Mouse (Mus musculus) gonadal fat pad, adult 2 months (tissue): ENCODE data around the gene Pnma1. TPM values are rescaled to one million over a fixed set of nuclear protein-coding genes. Genes with fewer than 3 reads are reported as not detected.

ENCODE experiments used
- DNase-seq: peaks from one replicate; pipeline ENCODE4 v3.0.0-alpha.2; 2012; ENCODE audit warnings: low read depth
- polyA plus RNA-seq: library from polyadenylated mRNA; depleted of rRNA; stranded (reverse); fragments of >200 nt; gene quantifications from 2 replicates; pipeline ENCODE4 v1.2.3, GENCODE M21; 2012; rRNA removed

Gene Pnma1
- polyA plus RNA-seq, result 0.15 and 0.16 TPM in 2 replicates

- no peak for DNase-seq
Measured at GRCm38 (mm10) chr12:84147954-84148621, at the start of gene Pnma1. Pnma1 (minus strand) TSS chr12:84148489.

DNA sequence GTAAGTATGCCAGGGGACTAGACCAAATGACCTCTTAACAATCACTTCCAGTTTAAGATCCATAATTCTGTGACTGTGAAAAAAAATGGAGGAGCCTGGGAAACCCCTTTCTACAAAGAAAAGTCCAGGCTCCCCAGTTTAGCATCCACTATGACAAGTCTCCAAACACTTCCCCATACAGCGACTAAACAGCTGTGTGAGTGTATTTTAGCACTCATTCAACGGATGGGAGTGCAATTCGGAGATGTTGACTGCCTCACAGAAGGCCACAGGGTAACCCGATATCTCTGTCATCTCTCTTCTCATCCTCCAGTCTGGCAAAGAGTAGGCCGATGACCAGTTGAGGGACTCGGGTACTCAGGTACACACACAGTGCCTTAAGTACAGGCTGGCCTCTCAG is 46.9 kb upstream of the Pnma1 start:
- DNase-seq, result no peak

DNA sequence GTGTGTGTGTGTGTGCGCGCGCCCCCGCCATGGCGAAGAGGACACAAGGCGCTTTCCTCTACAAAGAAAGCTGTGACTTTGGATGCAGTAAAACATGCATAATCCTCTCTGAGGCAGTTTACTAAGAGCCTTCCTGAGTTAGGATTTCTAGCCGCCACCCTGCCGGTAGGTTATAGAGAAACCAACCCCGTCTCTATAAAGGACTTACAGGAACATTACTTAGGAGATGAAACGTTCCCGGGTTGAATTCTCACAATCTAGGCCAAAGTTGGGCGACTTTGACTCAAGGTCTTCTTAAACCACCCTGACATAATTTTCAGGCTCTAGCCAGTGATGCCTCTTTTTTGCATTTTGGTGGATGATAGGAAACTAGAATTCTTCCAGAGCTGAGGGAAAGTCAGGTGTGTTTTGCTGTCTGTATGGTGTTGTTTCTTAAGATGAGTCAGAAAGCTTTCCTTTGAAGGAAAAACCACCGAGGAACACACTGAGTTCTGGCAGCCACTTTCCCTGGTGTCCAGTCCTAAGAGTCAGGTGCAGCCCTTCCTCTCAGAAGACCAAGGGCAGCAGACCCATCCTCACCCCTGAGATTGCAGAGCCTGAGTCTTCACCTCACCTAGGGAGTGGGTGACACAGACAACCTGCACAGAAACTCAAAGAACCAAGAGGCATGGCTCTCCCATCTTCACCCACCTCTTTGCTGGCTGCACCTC is 46.3 kb upstream of the Pnma1 start:
- DNase-seq, result no peak

DNA sequence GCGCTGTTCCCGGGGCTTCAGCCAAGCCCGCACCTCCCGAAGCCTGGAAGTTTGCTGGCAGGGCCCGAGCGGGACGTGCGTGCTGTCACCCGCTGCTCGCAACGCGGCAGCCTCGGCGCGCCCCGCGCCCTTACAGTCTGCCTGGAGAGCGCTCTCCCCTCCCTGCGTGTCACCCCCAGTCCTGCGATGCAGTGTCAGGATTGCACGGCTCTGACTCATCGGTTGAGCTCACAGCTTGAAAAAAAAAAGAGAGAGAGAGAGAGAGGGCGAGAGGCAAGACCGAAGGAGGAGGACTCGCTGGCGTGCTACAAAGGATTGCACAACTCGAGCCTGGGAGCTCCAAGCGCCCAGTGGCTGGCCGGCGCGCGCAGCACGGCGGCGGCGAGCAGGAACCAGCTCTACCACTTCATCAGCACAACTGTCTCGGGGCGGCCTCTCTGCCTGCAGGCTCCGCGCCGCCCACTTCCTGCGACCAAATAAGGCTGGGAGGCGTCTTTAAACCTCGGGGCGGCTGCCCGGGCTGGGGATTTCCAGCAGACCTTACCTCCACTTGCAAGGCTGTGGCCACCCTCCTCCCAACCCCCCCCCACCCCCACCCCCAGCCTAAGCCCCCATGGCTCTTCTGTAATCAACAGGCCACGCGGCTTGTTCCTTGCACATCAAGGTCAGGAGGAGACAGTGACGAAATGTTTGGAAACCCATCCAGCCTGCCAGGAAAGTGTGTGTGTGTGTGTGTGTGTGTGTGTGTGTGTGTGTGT is 45.5 kb upstream of the Pnma1 start:
- DNase-seq, result no peak

- no peak for DNase-seq
Measured at GRCm38 (mm10) chr12:84192741-84193641, 44.7 kb upstream of the Pnma1 start.

DNA sequence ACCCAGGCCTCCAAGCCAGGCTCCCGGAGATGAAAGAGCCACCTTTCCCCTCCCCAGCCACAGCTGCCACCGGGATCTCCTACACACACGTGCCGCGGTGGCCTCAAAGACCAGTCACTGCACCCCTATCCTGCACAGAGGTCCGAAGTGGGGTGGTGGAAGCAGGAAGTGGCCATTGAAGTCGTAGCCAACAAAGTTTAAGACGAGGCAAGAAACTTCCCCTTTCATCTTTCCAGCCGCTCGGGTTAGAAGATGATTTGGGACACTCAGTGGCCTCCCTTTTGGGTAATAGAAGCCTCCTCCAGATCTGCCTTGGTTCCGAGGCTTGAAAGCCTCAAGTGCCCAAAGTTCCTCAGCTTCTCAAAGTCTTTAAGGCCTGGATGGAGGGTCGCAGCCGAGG is 44.0 kb upstream of the Pnma1 start:
- DNase-seq, result no peak

GRCm38 (mm10) chr12:84191770-84192169 is 43.5 kb upstream of the Pnma1 start:
- no peak for DNase-seq

DNA sequence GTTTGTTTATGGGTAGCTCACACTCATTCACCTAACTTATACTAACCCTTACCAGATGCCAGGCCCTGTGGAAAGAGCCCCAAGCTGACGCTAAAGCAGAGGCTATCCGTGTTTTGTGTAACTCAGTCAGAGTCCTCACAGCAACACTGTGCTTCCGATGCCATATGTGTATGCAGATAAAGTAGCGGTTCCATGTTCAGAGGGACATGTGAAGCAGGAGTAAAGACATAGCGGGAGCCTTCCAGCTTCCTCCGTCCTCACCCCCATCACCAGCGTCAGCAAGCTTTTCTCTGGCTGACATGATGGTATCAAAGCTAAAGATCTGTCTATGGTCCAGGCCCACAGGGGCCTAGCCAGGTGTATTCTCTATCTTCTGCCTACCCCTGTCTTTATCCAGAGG is 42.9 kb upstream of the Pnma1 start:
- DNase-seq, result no peak

DNA sequence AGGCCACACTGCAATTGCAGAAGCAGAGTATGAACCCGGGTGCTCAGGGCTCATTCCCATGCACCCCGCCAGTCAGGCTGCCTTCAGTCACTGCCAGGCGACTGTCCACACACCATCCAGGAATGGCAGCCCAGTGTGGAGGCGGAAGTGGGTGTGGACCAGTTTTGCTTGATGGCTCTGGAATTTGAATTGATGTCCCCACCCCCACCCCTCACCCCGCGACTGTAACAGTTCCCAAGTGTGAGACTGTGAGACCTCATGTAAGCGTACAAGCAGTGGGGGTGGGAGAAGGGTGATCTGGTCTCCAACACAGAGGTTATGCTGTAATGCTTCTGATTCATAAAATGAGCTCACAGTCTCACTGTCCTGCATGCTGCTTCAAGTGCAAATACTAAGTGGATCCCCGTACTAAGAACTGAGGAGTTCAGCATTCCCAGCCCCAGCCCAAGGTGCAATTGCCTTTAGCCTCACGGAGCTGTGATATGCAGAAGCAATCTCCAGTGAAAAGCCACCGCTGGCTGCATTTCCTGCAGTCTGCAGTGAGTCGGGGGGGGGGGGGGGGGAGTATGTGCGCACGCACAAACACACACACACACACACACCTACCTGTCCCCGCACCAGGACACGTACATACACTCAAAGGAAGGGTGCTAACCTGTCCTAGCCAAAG is 42.0 kb upstream of the Pnma1 start:
- no peak for DNase-seq

DNA sequence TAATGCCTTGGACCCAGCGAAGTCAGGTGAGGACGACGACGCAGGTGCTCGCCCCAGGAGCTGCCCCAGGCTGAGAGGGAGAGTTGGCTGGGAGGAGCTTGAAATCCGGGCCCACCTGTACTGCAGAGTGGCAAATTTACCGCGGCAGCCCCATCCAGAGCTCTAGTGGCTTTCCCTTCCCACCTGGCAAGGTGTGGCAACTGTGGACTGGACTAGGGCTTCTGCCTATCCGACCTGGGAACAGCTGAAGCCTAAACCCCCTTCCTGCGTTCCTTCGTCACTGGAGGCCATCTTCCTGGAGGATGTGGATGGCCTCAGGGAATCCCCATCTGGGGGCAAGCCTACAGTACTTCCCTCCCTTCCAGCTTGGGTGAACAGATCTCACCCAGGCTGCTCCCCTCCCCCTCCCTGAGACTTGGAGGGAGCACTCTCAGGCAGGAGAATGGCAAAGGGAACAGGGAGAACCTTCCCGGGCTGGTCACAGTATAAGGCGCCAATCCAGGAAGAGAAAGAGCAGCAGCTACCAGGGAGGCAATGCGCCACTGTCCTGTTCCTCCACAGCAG is 40.7 kb upstream of the Pnma1 start:
- no peak for DNase-seq

- DNase-seq, result no peak
Measured at GRCm38 (mm10) chr12:84187752-84188601, 39.7 kb upstream of the Pnma1 start.

GRCm38 (mm10) chr12:84186950-84187349 is 38.7 kb upstream of the Pnma1 start:
- no peak for DNase-seq

- DNase-seq, result no peak
Measured at GRCm38 (mm10) chr12:84186536-84186935, 38.2 kb upstream of the Pnma1 start.

DNA sequence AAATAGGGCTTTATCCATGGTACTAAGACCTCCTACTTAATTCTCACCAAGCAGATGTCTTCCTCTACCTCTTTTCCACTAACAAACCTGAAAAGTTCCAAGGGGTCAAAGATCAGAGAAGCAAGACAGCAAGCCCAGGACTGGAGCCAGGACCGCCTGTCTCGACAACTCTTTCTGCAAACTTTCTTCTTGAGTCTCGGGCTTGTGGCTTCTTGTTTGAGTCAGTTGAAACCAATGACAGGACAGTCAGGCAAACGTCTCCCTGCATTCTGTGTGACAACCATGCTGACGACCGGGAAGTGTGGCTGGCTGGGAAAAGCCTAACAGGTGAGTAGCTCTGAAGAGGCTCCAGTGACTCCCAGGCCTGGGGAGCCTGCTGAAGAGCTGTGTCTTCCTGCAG is 37.3 kb upstream of the Pnma1 start:
- no peak for DNase-seq

- DNase-seq, result no peak
Measured at GRCm38 (mm10) chr12:84184979-84185378, 36.7 kb upstream of the Pnma1 start.

GRCm38 (mm10) chr12:84181999-84182398 is 33.7 kb upstream of the Pnma1 start:
- DNase-seq, result no peak

- DNase-seq, result no peak
Measured at GRCm38 (mm10) chr12:84180701-84181435, 32.6 kb upstream of the Pnma1 start.

DNA sequence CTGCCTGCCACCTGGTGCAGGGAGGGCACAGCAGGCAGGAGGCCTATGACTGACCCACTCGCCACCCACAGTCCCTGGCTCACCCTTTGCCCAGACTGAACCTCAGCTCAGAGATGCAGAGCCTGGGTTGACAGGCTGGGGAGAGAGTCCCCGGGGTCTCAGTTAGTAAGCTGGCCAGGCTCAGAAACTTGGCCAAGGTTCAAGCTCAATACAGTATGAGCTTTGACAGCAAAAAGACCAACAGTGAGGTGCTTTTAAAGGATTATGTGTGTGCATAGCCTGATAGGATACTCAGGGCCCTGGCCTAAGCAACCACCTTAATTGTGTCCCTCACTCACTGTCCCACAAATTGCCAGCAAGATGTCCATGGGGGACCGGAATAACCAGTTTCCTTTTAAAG is 31.8 kb upstream of the Pnma1 start:
- DNase-seq, result no peak
